Mouse (Mus musculus): ENCODE data around the gene Ahcyl2.

- TF ChIP-seq JUND (conservative IDR thresholded peaks at IDR 0.05; ENCODE audit: low read depth, low read length): no peak
- TF ChIP-seq CTCF (conservative IDR thresholded peaks at IDR 0.05 in 1 of 2, IDR thresholded peaks at IDR 0.05 in 1 of 2; ENCODE audit: low read depth in 2 of 2, low read length in 2 of 2): no peak
- no peak for TF ChIP-seq ZNF384 (IDR thresholded peaks at IDR 0.05; ENCODE audit: low read depth, low read length)
- no peak for TF ChIP-seq EP300 (IDR thresholded peaks at IDR 0.05; ENCODE audit: low read length)
These were observed 48.9 kb upstream of the Ahcyl2 start for GRCm38 (mm10) chr6:29718894-29719329.

Measured in CH12.LX (cell line).